Mouse (Mus musculus): ENCODE measurements around the gene Pi16. TPM values are rescaled to one million over a fixed set of nuclear protein-coding genes. Genes with fewer than 3 reads are reported as not detected.
A peak's percentile ranks its signal among the peaks of the same experiment; 100 is the strongest.
"Not testable (repeated sequence)": the region's sequence is repeated elsewhere in the genome, so short reads cannot be mapped to it uniquely, and the experiment has no call there.

Pi16 gene
- polyA plus RNA-seq (2015; fragmentation: Nextera tagmentation; extraction: Ambion mirVana), result 0.45 and 0.46 TPM in 2 replicates

- H3K4me1 ChIP-seq, result peaks cover 14% of the 10 kb centered on the region
- H3K9me3 ChIP-seq; H3K9ac ChIP-seq; H3K36me3 ChIP-seq; ATAC-seq (ENCODE audit: low FRiP score, low read depth); H3K4me2 ChIP-seq (replicated peaks); H3K4me3 ChIP-seq: not testable (repeated sequence)
- H3K27ac ChIP-seq, result 0 out of 2 replicates have a peak within 1 kb of the TSS, but pooled peaks have one; percentile 22
- peaks cover 36% of the 10 kb centered on the region for H3K27me3 ChIP-seq
- WGBS, result 78% methylated on average over 3 of the region's 3 CpGs
Observed at GRCm38 (mm10) chr17:29317380-29317779, at the start of gene Pi16. TSS of gene Pi16 (plus strand) at chr17:29317680.

GRCm38 (mm10) chr17:29267931-29268681 is 49.4 kb upstream of the Pi16 start:
- H3K4me2 ChIP-seq (replicated peaks), result peak overlapping the region; percentile 71
- H3K9ac ChIP-seq, result peak overlapping the region; percentile 94
- peak overlapping the region; percentile 89 for H3K4me3 ChIP-seq
- H3K36me3 ChIP-seq, result no peaks in the 10 kb centered on the region
- H3K27me3 ChIP-seq, result no peaks in the 10 kb centered on the region
- H3K27ac ChIP-seq, result peak overlapping the region; percentile 49; the same call in 1 of the 2 replicates
- H3K9me3 ChIP-seq, result no peaks in the 10 kb centered on the region
- 59% methylated on average over 6 of the region's 6 CpGs for WGBS
- H3K4me1 ChIP-seq, result peaks cover 30% of the 10 kb centered on the region
- peak; percentile 21; the same call in 1 of the 2 replicates for ATAC-seq (ENCODE audit: low FRiP score, low read depth)

GRCm38 (mm10) chr17:29268682-29269348 is 48.7 kb upstream of the Pi16 start, which contains the start of gene BC004004:
TSS of gene BC004004 (plus strand) at chr17:29268788.
- H3K4me3 ChIP-seq, result peak within 1 kb of the TSS; percentile 89
- peak within 1 kb of the TSS; percentile 71 for H3K4me2 ChIP-seq (replicated peaks)
- peak within 1 kb of the TSS; percentile 94 for H3K9ac ChIP-seq
- no peaks in the 10 kb centered on the region for H3K27me3 ChIP-seq
- H3K27ac ChIP-seq, result peak within 1 kb of the TSS; percentile 90
- peak; percentile 86 for ATAC-seq (ENCODE audit: low FRiP score, low read depth)
- under 1% methylated on average over 63 of the region's 63 CpGs for WGBS
- peaks cover 30% of the 10 kb centered on the region for H3K4me1 ChIP-seq
- no peaks in the 10 kb centered on the region for H3K9me3 ChIP-seq
- no peaks in the 10 kb centered on the region for H3K36me3 ChIP-seq

- H3K9ac ChIP-seq, result peak overlapping the region; percentile 94
- H3K27me3 ChIP-seq, result no peaks in the 10 kb centered on the region
- no peak for ATAC-seq (ENCODE audit: low FRiP score, low read depth)
- no peaks in the 10 kb centered on the region for H3K36me3 ChIP-seq
- 18% methylated on average over 10 of the region's 10 CpGs for WGBS
- H3K4me2 ChIP-seq (replicated peaks), result peak overlapping the region; percentile 71
- H3K27ac ChIP-seq, result peak overlapping the region; percentile 90
- peaks cover 32% of the 10 kb centered on the region for H3K4me1 ChIP-seq
- H3K4me3 ChIP-seq, result peak overlapping the region; percentile 89
- H3K9me3 ChIP-seq, result no peaks in the 10 kb centered on the region
Observed at GRCm38 (mm10) chr17:29269349-29269706, 48.2 kb upstream of the Pi16 start.

GRCm38 (mm10) chr17:29270148-29270698 is 47.3 kb upstream of the Pi16 start:
- Histone ChIP-seq H3K27ac (no peak overlapping the region), H3K4me1 (peaks cover 28% of the 10 kb centered on the region), H3K9me3 (no peaks in the 10 kb centered on the region), H3K9ac (no peak overlapping the region), H3K4me3 (peak overlapping the region; percentile 89; the same call in 1 of the 2 replicates), H3K27me3 (no peaks in the 10 kb centered on the region), H3K36me3 (no peaks in the 10 kb centered on the region), H3K4me2 (replicated peaks) (peak overlapping the region; percentile 71)
- WGBS, result 83% methylated on average over 9 of the region's 9 CpGs
- ATAC-seq (ENCODE audit: low FRiP score, low read depth), result no peak

GRCm38 (mm10) chr17:29273156-29273555 is 44.3 kb upstream of the Pi16 start:
- Histone ChIP-seq H3K4me2 (replicated peaks) (no peak overlapping the region), H3K4me3 (no peak overlapping the region), H3K9ac (no peak overlapping the region), H3K9me3 (no peaks in the 10 kb centered on the region), H3K27ac (no peak overlapping the region), H3K4me1 (peaks cover 24% of the 10 kb centered on the region), H3K27me3 (no peaks in the 10 kb centered on the region), H3K36me3 (peaks cover 6% of the 10 kb centered on the region)
- ATAC-seq (ENCODE audit: low FRiP score, low read depth), result no peak
- 82% methylated on average over 7 of the region's 7 CpGs for WGBS

- 70% methylated on average over 11 of the region's 11 CpGs for WGBS
- no peak overlapping the region; the same call in 1 of the 2 replicates for H3K9ac ChIP-seq
Observed at GRCm38 (mm10) chr17:29273889-29274288, 43.6 kb upstream of the Pi16 start.

GRCm38 (mm10) chr17:29280422-29280821 is 37.1 kb upstream of the Pi16 start:
- H3K27ac ChIP-seq, result no peak overlapping the region
- no peaks in the 10 kb centered on the region for H3K9me3 ChIP-seq
- no peak overlapping the region for H3K9ac ChIP-seq
- H3K4me2 ChIP-seq (replicated peaks), result no peak overlapping the region
- no peak for ATAC-seq (ENCODE audit: low FRiP score, low read depth)
- H3K4me1 ChIP-seq, result no peaks in the 10 kb centered on the region
- peaks cover 51% of the 10 kb centered on the region for H3K36me3 ChIP-seq
- H3K27me3 ChIP-seq, result no peaks in the 10 kb centered on the region
- WGBS, result 92% methylated on average over 5 of the region's 5 CpGs
- no peak overlapping the region for H3K4me3 ChIP-seq

More at GRCm38 (mm10) chr17:29273889-29274288, 43.6 kb upstream of the Pi16 start:
- Histone ChIP-seq H3K27ac (no peak overlapping the region; the same call in 1 of the 2 replicates), H3K9me3 (no peaks in the 10 kb centered on the region), H3K36me3 (peaks cover 13% of the 10 kb centered on the region), H3K4me2 (replicated peaks) (no peak overlapping the region), H3K4me3 (no peak overlapping the region), H3K4me1 (peaks cover 21% of the 10 kb centered on the region), H3K27me3 (no peaks in the 10 kb centered on the region)
- no peak for ATAC-seq (ENCODE audit: low FRiP score, low read depth)

GRCm38 (mm10) chr17:29281541-29281940 is 35.9 kb upstream of the Pi16 start:
- Histone ChIP-seq H3K9me3 (no peaks in the 10 kb centered on the region), H3K27ac (no peak overlapping the region), H3K36me3 (peaks cover 59% of the 10 kb centered on the region), H3K4me1 (no peaks in the 10 kb centered on the region), H3K9ac (no peak overlapping the region), H3K4me2 (replicated peaks) (no peak overlapping the region), H3K27me3 (no peaks in the 10 kb centered on the region), H3K4me3 (no peak overlapping the region)
- no peak for ATAC-seq (ENCODE audit: low FRiP score, low read depth)
- 86% methylated on average over 5 of the region's 5 CpGs for WGBS

- no peaks in the 10 kb centered on the region for H3K4me1 ChIP-seq
- H3K36me3 ChIP-seq, result peaks cover 61% of the 10 kb centered on the region
- no peaks in the 10 kb centered on the region for H3K27me3 ChIP-seq
- no peaks in the 10 kb centered on the region for H3K9me3 ChIP-seq
- no peak overlapping the region for H3K27ac ChIP-seq
- no peak for ATAC-seq (ENCODE audit: low FRiP score, low read depth)
- H3K4me2 ChIP-seq (replicated peaks), result no peak overlapping the region
- WGBS, result 84% methylated on average over 21 of the region's 21 CpGs
- no peak overlapping the region for H3K4me3 ChIP-seq
- no peak overlapping the region for H3K9ac ChIP-seq
Observed at GRCm38 (mm10) chr17:29282216-29282952, 35.1 kb upstream of the Pi16 start.

GRCm38 (mm10) chr17:29291793-29292192 is 25.7 kb upstream of the Pi16 start:
- no peaks in the 10 kb centered on the region for H3K27me3 ChIP-seq
- H3K4me1 ChIP-seq, result peaks cover 13% of the 10 kb centered on the region
- 83% methylated on average over 7 of the region's 7 CpGs for WGBS
- ATAC-seq (ENCODE audit: low FRiP score, low read depth), result no peak
- H3K27ac ChIP-seq, result no peak overlapping the region
- peaks cover 54% of the 10 kb centered on the region for H3K36me3 ChIP-seq
- H3K4me3 ChIP-seq, result no peak overlapping the region
- no peak overlapping the region for H3K4me2 ChIP-seq (replicated peaks)
- no peak overlapping the region for H3K9ac ChIP-seq
- H3K9me3 ChIP-seq, result no peaks in the 10 kb centered on the region
